Mouse (Mus musculus): ENCODE measurements around the gene Gm26602.

GRCm38 (mm10) chr10:79890670-79891069, 20.0 kb upstream of the Gm26602 start, which contains the start of gene Cfd:
- TF ChIP-seq GATA1 (IDR thresholded peaks at IDR 0.05; ENCODE audit: low read length) (no peak), TAL1 (IDR thresholded peaks at IDR 0.05; ENCODE audit: low read length) (no peak)
